Mouse (Mus musculus) heart, embryonic 14.5 days (tissue): ENCODE results near the gene Tssk1. TPM values are rescaled to one million over a fixed set of nuclear protein-coding genes. Genes with fewer than 3 reads are reported as not detected.

ENCODE experiments used
- polyA plus RNA-seq: library from polyadenylated mRNA; unstranded; fragments of >200 nt; fragmentation: Nextera tagmentation; extraction: Ambion mirVana; gene quantifications from 2 replicates; pipeline ENCODE4 v1.2.1, GENCODE M21; 2014

The Tssk1 gene
- polyA plus RNA-seq, 1 experiment from 2014 or later: not detected

Other genes with a start within 250 kb of the Tssk1 start
- 2.9 and 4.5 TPM in 2 replicates for gene Ccdc74a, start 247.8 kb upstream of the Tssk1 start, polyA plus RNA-seq
- 26.8 and 31.6 TPM in 2 replicates for gene Med15, start 161.3 kb upstream of the Tssk1 start, polyA plus RNA-seq
- gene Klhl22, start 134.6 kb upstream of the Tssk1 start, polyA plus RNA-seq: 42.0 and 43.6 TPM in 2 replicates
- gene Scarf2, start 96.9 kb upstream of the Tssk1 start, polyA plus RNA-seq: 7.9 and 11.1 TPM in 2 replicates
- not detected in 2 replicates for gene B830017H08Rik, start 61.1 kb upstream of the Tssk1 start, polyA plus RNA-seq
- gene Car15, start 55.9 kb upstream of the Tssk1 start, polyA plus RNA-seq: 1.0 and 1.3 TPM in 2 replicates
- 0.39 TPM in 1 of 2 replicates, not detected in the other for gene Gm20518, start 2.6 kb upstream of the Tssk1 start, polyA plus RNA-seq
- 45.1 and 49.7 TPM in 2 replicates for gene Dgcr2, start 4.3 kb downstream of the Tssk1 start, polyA plus RNA-seq
- not detected in 2 replicates for gene Tssk2, start 4.4 kb downstream of the Tssk1 start, polyA plus RNA-seq
- gene Ess2, start 17.1 kb downstream of the Tssk1 start, polyA plus RNA-seq: 25.0 and 27.4 TPM in 2 replicates
- not detected in 2 replicates for gene Gsc2, start 20.8 kb downstream of the Tssk1 start, polyA plus RNA-seq
- 25.4 and 25.5 TPM in 2 replicates for gene Slc25a1, start 34.0 kb downstream of the Tssk1 start, polyA plus RNA-seq
- gene Vpreb2, start 86.2 kb downstream of the Tssk1 start, polyA plus RNA-seq: not detected in 2 replicates
- gene Dgcr6, start 158.6 kb downstream of the Tssk1 start, polyA plus RNA-seq: 58.5 and 64.2 TPM in 2 replicates
- gene Prodh, start 196.0 kb downstream of the Tssk1 start, polyA plus RNA-seq: 6.9 and 7.4 TPM in 2 replicates
- 0.43 and 1.00 TPM in 2 replicates for gene Rtn4r, start 233.4 kb downstream of the Tssk1 start, polyA plus RNA-seq